Mouse (Mus musculus): Measurements from ENCODE around the gene Smim5.

DNA sequence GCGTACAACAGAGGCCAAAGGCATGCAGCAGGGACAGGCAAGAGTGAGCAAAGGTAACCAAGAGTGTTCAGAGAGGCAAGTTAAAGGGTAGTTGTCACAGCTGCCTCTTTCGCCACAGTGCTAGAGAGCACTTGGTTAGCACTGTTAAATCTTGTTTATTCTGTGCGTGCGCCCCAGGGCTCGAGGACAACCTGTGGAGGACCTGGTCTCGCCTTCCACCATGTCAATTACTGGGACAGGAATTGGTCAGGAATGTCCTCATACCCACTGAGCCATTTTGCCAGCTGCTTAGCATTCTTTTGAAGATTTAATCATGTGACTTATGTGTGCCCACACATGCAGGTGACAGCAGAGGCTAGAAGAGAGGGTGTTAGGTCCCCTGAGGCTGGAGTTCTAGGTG is 10.6 kb upstream of the Smim5 start:
- no peak for TF ChIP-seq CTCF (IDR thresholded peaks at IDR 0.05; ENCODE audit: borderline replicate concordance, extremely low read depth, insufficient read depth, insufficient read length)
- TF ChIP-seq POLR2A (IDR thresholded peaks at IDR 0.05; ENCODE audit: borderline replicate concordance, extremely low read depth, insufficient read depth, insufficient read length, poor library complexity, severe bottlenecking), result no peak

Data from brain, embryonic 14.5 days (tissue).